Mouse (Mus musculus) ovary, adult 10 weeks (tissue): ENCODE data around the gene Drd1. TPM values are rescaled to one million over a fixed set of nuclear protein-coding genes. Genes with fewer than 3 reads are reported as not detected.

Source experiments
- polyA plus RNA-seq: library from polyadenylated mRNA; stranded (reverse); fragments of 350-450 nt; fragmentation: Illumina TruSeq; extraction: RNeasy Lipid Tissue Mini Kit (QIAGEN cat#74804); gene quantifications from one replicate; pipeline ENCODE4 v1.2.3, GENCODE M21; 2014

The Drd1 gene
- 0.20 TPM for polyA plus RNA-seq

DNA sequence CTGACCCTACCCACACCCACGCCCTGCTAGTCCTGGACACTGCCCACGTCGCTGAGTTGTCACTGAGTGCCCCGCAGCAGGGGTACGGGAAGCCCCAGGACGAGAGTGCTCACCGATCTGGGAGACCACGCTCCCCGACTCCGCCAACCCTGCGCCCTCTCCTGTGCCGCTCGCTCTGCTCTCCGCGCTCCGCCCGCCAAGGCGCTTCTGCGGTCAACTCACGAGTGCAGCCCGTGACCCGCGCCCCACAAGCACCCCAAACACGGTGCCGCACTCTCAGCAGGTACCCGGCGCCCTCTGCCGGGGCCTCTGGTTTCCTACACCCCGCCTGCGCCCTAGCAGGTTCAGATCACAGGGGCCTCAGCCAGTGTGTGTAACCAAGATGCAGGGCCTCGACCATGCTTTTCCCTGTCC is at the start of gene Drd1:
TSS of gene Drd1 (minus strand) at position 258 of the 414 bp plus-strand sequence.

DNA sequence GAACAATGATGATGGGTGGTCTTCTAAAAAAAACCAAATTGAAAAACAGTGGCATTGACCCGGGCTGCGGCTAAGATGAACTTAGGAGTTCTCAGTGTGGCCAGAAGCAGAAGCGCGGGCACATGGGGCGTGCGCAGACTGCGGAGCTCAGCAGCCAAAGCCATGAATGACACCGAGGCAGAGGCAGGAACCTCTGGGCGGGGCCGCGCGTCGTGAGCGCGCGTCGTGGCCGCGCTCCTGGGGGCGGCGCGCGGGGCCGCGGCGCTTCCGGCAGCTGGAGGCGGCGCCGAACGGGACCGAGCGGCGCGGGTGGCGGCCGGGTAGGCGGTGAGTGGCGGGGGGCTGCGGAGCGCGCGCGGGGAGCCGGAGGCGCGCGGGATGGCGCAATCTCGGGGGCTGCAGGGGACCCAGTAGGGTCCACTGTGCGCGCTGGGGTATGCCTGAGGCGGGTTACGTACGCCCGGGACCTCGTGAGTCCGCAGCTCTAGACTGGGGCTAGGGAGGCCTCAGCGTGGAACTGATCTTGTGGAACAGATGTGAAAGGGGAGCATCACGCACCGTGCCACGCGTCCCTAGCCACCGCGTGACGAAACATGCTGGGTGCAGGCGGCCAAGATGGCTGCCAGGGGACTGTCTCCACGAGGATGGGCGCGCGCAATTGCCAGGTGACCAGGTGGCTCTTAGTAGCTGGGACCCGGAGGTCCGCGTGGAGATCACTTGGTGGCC is 16.3 kb upstream of the Drd1 start, which contains the start of gene Sfxn1:
TSS of gene Sfxn1 (plus strand) at position 264 of the 726 bp plus-strand sequence.

Other genes with a start within 250 kb of the Drd1 start
- gene Sfxn1, start 16.2 kb upstream of the Drd1 start, polyA plus RNA-seq: 81.6 TPM
- 0.14 TPM for gene Hrh2, start 136.4 kb upstream of the Drd1 start, polyA plus RNA-seq